Mouse (Mus musculus) limb, embryonic 15.5 days (tissue): ENCODE data around the gene Ptprk. TPM values are rescaled to one million over a fixed set of nuclear protein-coding genes. Genes with fewer than 3 reads are reported as not detected.

ENCODE experiments used
- ATAC-seq: fragments of 200-750 bp; cut with Nextera tagmentation; 2 replicates; pipeline ENCODE4 v1.8.0; 2017; ENCODE audit warnings: low read depth, moderate TSS enrichment; ENCODE audit not compliant: insufficient number of reproducible peaks, low FRiP score, low TSS enrichment
- H3K27ac ChIP-seq: fragments of 300-500 bp; sonication (generic); 2 replicates; pipeline ENCODE4 v1.5.1; 2015; ENCODE audit warnings: moderate library complexity, mild to moderate bottlenecking, inconsistent platforms
- H3K27me3 ChIP-seq: fragments of 300-500 bp; sonication (generic); 2 replicates; pipeline ENCODE4 v1.6.1; 2015; ENCODE audit warnings: inconsistent platforms
- H3K36me3 ChIP-seq: fragments of 300-500 bp; sonication (generic); 2 replicates; pipeline ENCODE4 v1.6.1; 2015; ENCODE audit warnings: inconsistent platforms
- H3K4me1 ChIP-seq: fragments of 300-500 bp; sonication (generic); 2 replicates; pipeline ENCODE4 v1.6.1; 2015; ENCODE audit warnings: inconsistent platforms
- H3K4me2 ChIP-seq: fragments of 300-500 bp; sonication (generic); 2 replicates; pipeline ENCODE4 v1.6.1; 2015; ENCODE audit warnings: mild to moderate bottlenecking, inconsistent platforms
- H3K4me3 ChIP-seq: fragments of 300-500 bp; sonication (generic); 2 replicates; pipeline ENCODE4 v1.5.1; 2015; ENCODE audit warnings: mild to moderate bottlenecking, inconsistent platforms
- H3K9ac ChIP-seq: fragments of 300-500 bp; sonication (generic); 2 replicates; pipeline ENCODE4 v1.6.1; 2015; ENCODE audit warnings: inconsistent platforms
- H3K9me3 ChIP-seq: fragments of 300-500 bp; sonication (generic); 2 replicates; pipeline ENCODE4 v1.6.1; 2016; ENCODE audit warnings: inconsistent platforms
- WGBS: fragments of 180-500 bp; shearing (Covaris S2); methylation state at CpG from one replicate; pipeline ENCODE4 v1.1.7; 2015; 5-methylcytosine and 5-hydroxymethylcytosine counted together
- polyA plus RNA-seq: library from polyadenylated mRNA; unstranded; fragments of >200 nt; fragmentation: Nextera tagmentation; extraction: Ambion mirVana; gene quantifications from 2 replicates; pipeline ENCODE4 v1.2.1, GENCODE M21; 2015

The Ptprk gene
- polyA plus RNA-seq, 1 experiment from 2014 or later = 25.1 TPM

- no peak for ATAC-seq
- Histone ChIP-seq H3K9me3 (no peaks in the 10 kb centered on the region), H3K4me2 (no peak overlapping the region), H3K4me3 (no peak overlapping the region), H3K4me1 (no peaks in the 10 kb centered on the region), H3K27me3 (no peaks in the 10 kb centered on the region), H3K9ac (no peak overlapping the region), H3K36me3 (no peaks in the 10 kb centered on the region), H3K27ac (no peak overlapping the region)
- WGBS = 73% methylated on average over 12 of the region's 12 CpGs
These were observed 390.3 kb downstream of the Ptprk start for GRCm38 (mm10) chr10:28464766-28465548.

DNA sequence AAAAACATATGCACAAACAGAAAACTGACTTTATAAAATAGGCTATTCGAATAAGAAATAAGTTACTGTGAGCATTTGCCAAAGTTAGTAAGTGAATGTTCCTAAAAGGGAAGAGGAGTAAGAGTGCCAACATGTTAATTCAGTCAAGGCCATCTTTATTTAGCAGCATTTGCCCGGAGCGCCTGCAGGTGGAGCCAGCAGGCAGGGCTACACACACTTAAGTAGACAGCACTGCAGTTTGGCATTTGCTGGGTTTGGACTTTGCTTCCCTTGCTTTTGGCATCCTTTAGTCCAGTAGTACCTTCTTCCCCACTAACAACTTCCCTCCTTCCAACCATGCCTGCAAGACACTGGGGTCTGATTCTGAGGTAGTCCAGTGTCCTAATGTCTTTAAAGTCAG, 411.0 kb downstream of the Ptprk start:
- ATAC-seq = no peak
- Histone ChIP-seq H3K4me2 (no peak overlapping the region), H3K9ac (no peak overlapping the region), H3K4me3 (no peak overlapping the region), H3K4me1 (no peaks in the 10 kb centered on the region), H3K27ac (no peak overlapping the region), H3K36me3 (no peaks in the 10 kb centered on the region), H3K9me3 (no peaks in the 10 kb centered on the region), H3K27me3 (no peaks in the 10 kb centered on the region)
- 45% methylated on average over 3 of the region's 3 CpGs for WGBS

DNA sequence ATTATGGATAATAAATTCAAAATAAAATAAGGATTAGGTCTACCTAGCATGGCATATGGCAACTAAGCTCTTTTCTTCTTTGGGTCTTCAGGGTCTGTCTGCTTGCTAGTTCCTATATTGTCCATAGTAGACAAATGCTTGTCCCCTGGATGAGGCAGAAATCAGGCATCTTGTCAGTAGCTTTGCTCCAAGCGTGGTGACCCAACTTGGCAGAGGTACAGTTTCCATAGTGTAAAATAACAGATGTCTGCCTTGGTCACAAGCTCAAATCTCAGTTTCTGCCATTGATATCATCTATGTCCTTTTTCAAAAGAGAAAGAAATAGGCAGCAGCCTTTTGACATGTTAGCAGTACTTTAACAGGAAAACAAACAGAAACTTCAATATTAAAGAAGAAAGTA, 416.4 kb downstream of the Ptprk start:
- WGBS = 68% methylated on average over 1 of the region's 1 CpGs
- Histone ChIP-seq H3K36me3 (no peaks in the 10 kb centered on the region), H3K9ac (no peak overlapping the region), H3K4me3 (no peak overlapping the region), H3K4me2 (no peak overlapping the region), H3K4me1 (peaks cover 10% of the 10 kb centered on the region), H3K9me3 (no peaks in the 10 kb centered on the region), H3K27me3 (no peaks in the 10 kb centered on the region), H3K27ac (no peak overlapping the region)
- ATAC-seq = no peak

GRCm38 (mm10) chr10:28492206-28492605, 417.6 kb downstream of the Ptprk start:
- H3K27me3 ChIP-seq = no peaks in the 10 kb centered on the region
- H3K9me3 ChIP-seq = no peaks in the 10 kb centered on the region
- WGBS = 73% methylated on average over 9 of the region's 9 CpGs
- H3K4me3 ChIP-seq = no peak overlapping the region
- no peak for ATAC-seq
- no peaks in the 10 kb centered on the region for H3K36me3 ChIP-seq
- no peak overlapping the region for H3K9ac ChIP-seq
- no peak overlapping the region for H3K4me2 ChIP-seq
- no peak overlapping the region for H3K27ac ChIP-seq
- peaks cover 10% of the 10 kb centered on the region for H3K4me1 ChIP-seq

DNA sequence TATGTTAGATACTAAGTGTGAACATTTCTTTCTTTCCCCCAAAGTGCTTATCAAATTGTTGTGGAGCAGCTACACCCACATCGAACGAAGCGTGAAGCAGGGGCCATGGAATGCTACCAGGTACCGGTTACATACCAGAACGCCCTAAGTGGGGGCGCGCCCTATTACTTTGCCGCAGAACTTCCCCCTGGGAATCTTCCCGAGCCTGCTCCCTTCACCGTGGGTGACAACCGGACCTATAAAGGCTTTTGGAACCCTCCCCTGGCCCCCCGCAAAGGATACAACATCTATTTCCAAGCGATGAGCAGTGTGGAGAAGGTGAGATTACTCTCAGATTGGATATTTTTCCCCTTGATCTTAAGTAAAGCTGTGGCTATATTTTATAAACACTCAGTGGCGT, 418.2 kb downstream of the Ptprk start:
- no peak overlapping the region for H3K9ac ChIP-seq
- H3K4me1 ChIP-seq = peaks cover 10% of the 10 kb centered on the region
- H3K27me3 ChIP-seq = no peaks in the 10 kb centered on the region
- H3K4me3 ChIP-seq = no peak overlapping the region
- ATAC-seq = no peak
- H3K4me2 ChIP-seq = peak overlapping the region; percentile 13; the same call in 1 of the 2 replicates
- H3K9me3 ChIP-seq = no peaks in the 10 kb centered on the region
- 46% methylated on average over 14 of the region's 14 CpGs for WGBS
- H3K27ac ChIP-seq = no peak overlapping the region
- no peaks in the 10 kb centered on the region for H3K36me3 ChIP-seq

DNA sequence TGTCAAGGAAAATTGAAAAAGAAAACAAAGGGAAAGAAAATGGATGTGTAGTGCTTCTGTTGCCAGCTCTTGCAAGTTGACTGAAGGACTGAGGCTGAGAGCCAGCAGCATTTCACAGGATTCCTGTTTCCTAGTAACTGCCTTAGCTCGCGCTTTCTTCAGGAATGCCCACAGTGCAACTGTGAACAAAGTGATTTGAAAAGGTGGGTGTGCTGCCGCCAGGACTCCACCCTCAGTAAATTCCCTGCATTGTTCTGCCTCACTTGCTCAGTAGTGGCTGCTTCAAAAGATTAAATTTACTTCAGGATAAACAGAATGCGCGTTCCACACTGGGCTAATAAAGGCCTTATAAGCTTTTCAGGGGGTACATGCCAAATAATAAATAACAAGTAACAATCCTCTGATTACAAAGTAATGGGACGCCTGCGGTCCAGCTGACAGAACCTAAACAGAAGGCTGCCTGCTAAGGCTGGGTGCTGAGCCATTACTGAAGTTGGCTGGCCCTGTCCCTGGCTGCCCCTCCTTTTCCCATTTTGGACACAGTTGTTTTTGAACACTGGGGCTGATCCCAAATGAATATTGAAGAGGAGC, 418.7 kb downstream of the Ptprk start:
- Histone ChIP-seq H3K27ac (no peak overlapping the region), H3K9me3 (no peaks in the 10 kb centered on the region), H3K36me3 (no peaks in the 10 kb centered on the region), H3K4me3 (no peak overlapping the region), H3K4me1 (peaks cover 10% of the 10 kb centered on the region), H3K9ac (no peak overlapping the region), H3K4me2 (peak overlapping the region; percentile 13; the same call in 1 of the 2 replicates), H3K27me3 (no peaks in the 10 kb centered on the region)
- ATAC-seq = peak; percentile 35; the same call in 1 of the 2 replicates
- WGBS = 29% methylated on average over 7 of the region's 7 CpGs

DNA sequence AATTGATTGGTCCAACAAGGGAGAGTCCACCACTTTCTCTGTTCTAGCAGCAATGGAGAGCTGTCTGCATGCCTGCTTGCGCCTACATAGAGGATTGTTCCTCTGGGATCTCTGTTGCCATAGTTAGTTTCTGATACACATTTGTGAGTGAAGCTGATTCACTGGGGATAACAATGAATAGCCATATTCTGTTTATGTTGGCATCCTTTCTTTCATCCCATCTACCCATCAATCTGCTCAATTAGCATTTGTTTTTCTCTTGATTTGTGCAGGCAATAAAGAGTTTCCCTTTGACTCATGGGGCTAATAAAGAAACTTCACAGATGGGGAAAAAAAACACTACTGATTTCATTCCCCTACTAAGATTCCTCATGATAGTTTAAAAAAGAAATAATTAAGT, 423.2 kb downstream of the Ptprk start:
- H3K27me3 ChIP-seq = no peaks in the 10 kb centered on the region

DNA sequence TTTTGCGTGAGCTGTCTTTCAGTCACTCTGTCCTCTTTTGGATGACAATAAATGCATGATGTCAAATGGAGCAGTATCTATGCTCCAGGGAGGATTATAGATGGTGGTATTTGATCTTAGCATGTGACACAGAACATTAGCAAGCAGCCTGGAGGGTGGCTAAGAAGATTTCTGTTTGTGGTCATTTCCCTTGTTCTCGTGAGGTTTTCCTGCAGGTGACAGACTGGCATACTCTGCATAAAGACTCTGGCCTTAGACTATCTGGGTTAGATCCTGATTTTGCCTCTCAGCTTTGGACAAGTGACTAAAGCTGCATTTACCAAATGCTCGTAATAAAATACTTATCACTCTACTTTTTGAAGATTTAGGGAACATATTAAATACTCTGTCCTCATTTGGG, 423.9 kb downstream of the Ptprk start:
- Histone ChIP-seq H3K9me3 (no peaks in the 10 kb centered on the region), H3K4me1 (no peaks in the 10 kb centered on the region), H3K36me3 (no peaks in the 10 kb centered on the region), H3K27ac (no peak overlapping the region), H3K4me3 (no peak overlapping the region), H3K27me3 (no peaks in the 10 kb centered on the region), H3K9ac (no peak overlapping the region), H3K4me2 (no peak overlapping the region)
- WGBS = 89% methylated on average over 3 of the region's 3 CpGs
- no peak for ATAC-seq

More for the DNA sequence above, 423.2 kb downstream of the Ptprk start:
- Histone ChIP-seq H3K4me3 (no peak overlapping the region), H3K4me1 (peaks cover 7% of the 10 kb centered on the region), H3K27ac (no peak overlapping the region), H3K9me3 (no peaks in the 10 kb centered on the region), H3K9ac (no peak overlapping the region), H3K4me2 (no peak overlapping the region), H3K36me3 (no peaks in the 10 kb centered on the region)
- ATAC-seq = no peak
- WGBS = 83% methylated on average over 1 of the region's 1 CpGs

- H3K4me3 ChIP-seq = no peak overlapping the region
- no peaks in the 10 kb centered on the region for H3K27me3 ChIP-seq
- no peak overlapping the region for H3K9ac ChIP-seq
- no peaks in the 10 kb centered on the region for H3K36me3 ChIP-seq
- H3K9me3 ChIP-seq = no peaks in the 10 kb centered on the region
- no peak overlapping the region for H3K27ac ChIP-seq
- H3K4me2 ChIP-seq = no peak overlapping the region
- 60% methylated on average over 2 of the region's 2 CpGs for WGBS
- no peaks in the 10 kb centered on the region for H3K4me1 ChIP-seq
- no peak for ATAC-seq
These were observed 439.0 kb downstream of the Ptprk start for GRCm38 (mm10) chr10:28513601-28514000.

- ATAC-seq = no peak
- H3K4me1 ChIP-seq = no peaks in the 10 kb centered on the region
- no peak overlapping the region for H3K9ac ChIP-seq
- no peak overlapping the region for H3K27ac ChIP-seq
- H3K27me3 ChIP-seq = no peaks in the 10 kb centered on the region
- H3K9me3 ChIP-seq = no peaks in the 10 kb centered on the region
- H3K36me3 ChIP-seq = no peaks in the 10 kb centered on the region
- no peak overlapping the region for H3K4me2 ChIP-seq
- WGBS = 80% methylated on average over 5 of the region's 5 CpGs
- no peak overlapping the region for H3K4me3 ChIP-seq
These were observed 441.5 kb downstream of the Ptprk start for GRCm38 (mm10) chr10:28516147-28516546.

- no peaks in the 10 kb centered on the region for H3K36me3 ChIP-seq
- H3K27ac ChIP-seq = no peak overlapping the region
- H3K4me2 ChIP-seq = no peak overlapping the region
- no peak overlapping the region for H3K9ac ChIP-seq
- no peaks in the 10 kb centered on the region for H3K9me3 ChIP-seq
- ATAC-seq = no peak
- no peaks in the 10 kb centered on the region for H3K27me3 ChIP-seq
- no peaks in the 10 kb centered on the region for H3K4me1 ChIP-seq
- H3K4me3 ChIP-seq = no peak overlapping the region
- 60% methylated on average over 3 of the region's 3 CpGs for WGBS
These were observed 443.7 kb downstream of the Ptprk start for GRCm38 (mm10) chr10:28518297-28518696.

DNA sequence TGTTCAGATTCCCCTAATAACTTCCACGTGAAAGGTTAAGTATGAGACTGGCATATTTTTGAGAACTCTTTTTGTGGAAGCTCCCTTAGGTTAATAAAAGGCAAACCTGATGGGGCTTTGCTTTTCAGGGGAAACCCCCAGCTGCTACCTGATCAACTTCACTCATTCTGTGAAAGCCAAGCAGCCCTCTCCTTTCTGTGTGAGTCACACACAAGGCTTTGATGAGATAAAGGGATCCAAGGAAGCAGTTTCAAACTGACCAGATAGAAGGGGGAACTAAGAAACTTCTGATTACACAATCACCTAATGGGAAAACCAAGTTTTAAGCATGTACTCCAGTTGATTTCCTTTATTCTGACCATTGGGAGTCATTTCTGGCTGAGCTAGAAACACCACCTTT, 445.2 kb downstream of the Ptprk start:
- no peak for ATAC-seq
- Histone ChIP-seq H3K4me1 (no peaks in the 10 kb centered on the region), H3K27me3 (no peaks in the 10 kb centered on the region), H3K4me2 (no peak overlapping the region), H3K27ac (no peak overlapping the region), H3K9ac (no peak overlapping the region), H3K36me3 (no peaks in the 10 kb centered on the region), H3K9me3 (no peaks in the 10 kb centered on the region), H3K4me3 (no peak overlapping the region)
- WGBS = 42% methylated on average over 1 of the region's 1 CpGs
